ENCODE assay signal across 11 mouse cellular contexts in the genomic region with DNA sequence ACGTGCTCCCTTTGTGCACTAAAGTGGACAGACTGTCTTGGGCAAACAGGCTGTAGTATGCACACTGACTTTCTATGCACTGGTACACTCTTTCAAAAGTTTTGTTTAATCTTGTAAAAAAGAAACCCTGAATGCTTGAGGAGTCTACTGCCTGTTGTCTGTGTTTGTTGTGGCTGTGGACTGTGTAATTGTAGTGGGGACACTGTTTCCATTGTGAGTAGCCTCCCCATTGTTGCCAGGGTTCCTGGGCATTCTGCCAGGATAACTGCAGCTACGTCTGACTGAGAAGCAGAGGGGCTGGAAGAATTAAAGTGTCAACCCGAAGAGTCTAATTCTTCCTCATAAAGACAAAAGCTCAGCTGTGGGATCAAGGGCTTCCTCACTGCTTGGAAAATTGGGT.
DNase-seq lines count a peak whose midpoint lies in the region; ATAC-seq and TF ChIP-seq lines count a peak whose summit lies in the region.
"Had no signal": no experiment of that assay in that cellular context is flagged by ENCODE, and none has a peak within 500 bp of the region (broad histone marks: within the 10 kb centered on the region; RNA-seq: fewer than 3 reads in every experiment).

No protein-coding gene starts in this region.

- H3K4me1 ChIP-seq in forebrain, embryonic 14.5 days (ENCODE audit: control insufficient read depth, insufficient read depth, low read length): no peaks in the 10 kb centered on the region
- no peaks in the 10 kb centered on the region for H3K4me1 ChIP-seq in forebrain, embryonic 10.5 days

- ATAC-seq in forebrain, embryonic 14.5 days: no peak
- no peak for ATAC-seq in erythroblast, adult 5-6 weeks (replicated peaks; ENCODE audit: low FRiP score, poor library complexity, severe bottlenecking)

- H3K4me3 ChIP-seq in forebrain, embryonic 14.5 days (ENCODE audit: low read depth, low read length): no peak overlapping the region
- no peak overlapping the region for H3K4me3 ChIP-seq in forebrain, embryonic 10.5 days
- H3K4me3 ChIP-seq in left cerebral cortex, adult 2 months: no peak overlapping the region

- DNase-seq in forebrain, embryonic 14.5 days (ENCODE audit: low spot score): peak; percentile 62
- no peak for DNase-seq in forebrain, embryonic 10.5 days (ENCODE audit: extremely low spot score, low spot score)
- peak; percentile 6 to 12 for DNase-seq in left cerebral cortex, postnatal 14 days (ENCODE audit: low spot score in 2 of 2)
- no peak for DNase-seq in left cerebral cortex, adult 2 months (ENCODE audit: extremely low spot score in 1 of 2, low spot score in 2 of 2)
- peak; percentile 80 for DNase-seq in brain, embryonic 14.5 days (ENCODE audit: low read depth)
- DNase-seq in layer of hippocampus, adult 9-11 months: peak; percentile 25
- DNase-seq in B cell, adult 2 months: no peak
- DNase-seq: kidney, adult 18-20 months had no signal

- no peaks in the 10 kb centered on the region for H3K36me3 ChIP-seq in forebrain, embryonic 14.5 days (ENCODE audit: control insufficient read depth, insufficient read depth, low read length)
- no peaks in the 10 kb centered on the region for H3K36me3 ChIP-seq in forebrain, embryonic 10.5 days (replicated peaks)

- H3K9me3 ChIP-seq in forebrain, embryonic 14.5 days (replicated peaks; ENCODE audit: control insufficient read depth, low read length): no peaks in the 10 kb centered on the region
- no peaks in the 10 kb centered on the region for H3K9me3 ChIP-seq in forebrain, embryonic 10.5 days

- H3K4me2 ChIP-seq in forebrain, embryonic 14.5 days (ENCODE audit: low read length): no peak overlapping the region

- no peaks in the 10 kb centered on the region for H3K27me3 ChIP-seq in forebrain, embryonic 14.5 days (replicated peaks; ENCODE audit: control insufficient read depth, insufficient read depth, low read length)
- H3K27me3 ChIP-seq in forebrain, embryonic 10.5 days (ENCODE audit: poor library complexity, severe bottlenecking): no peaks in the 10 kb centered on the region

- intact Hi-C loops in left cerebral cortex, postnatal 14 days (cut with DNase I): no loop called here
- intact Hi-C loops in left cerebral cortex, adult 2 months (cut with DNase I): no loop called here

- no peak overlapping the region for H3K27ac ChIP-seq in forebrain, embryonic 14.5 days (ENCODE audit: low read depth, low read length)
- no peak overlapping the region for H3K27ac ChIP-seq in forebrain, embryonic 10.5 days
- H3K27ac ChIP-seq in left cerebral cortex, adult 2 months: no peak overlapping the region
- H3K27ac ChIP-seq: macrophage; stomach, postnatal 0 days had no signal

- TF ChIP-seq POLR2A in brain, embryonic 14.5 days (IDR thresholded peaks at IDR 0.05; ENCODE audit: borderline replicate concordance, extremely low read depth, insufficient read depth, insufficient read length, poor library complexity, severe bottlenecking): no peak

- TF ChIP-seq CTCF in left cerebral cortex, adult 2 months (IDR thresholded peaks at IDR 0.05): no peak
- no peak for TF ChIP-seq CTCF in brain, embryonic 14.5 days (IDR thresholded peaks at IDR 0.05; ENCODE audit: borderline replicate concordance, extremely low read depth, insufficient read depth, insufficient read length)

- H3K9ac ChIP-seq in forebrain, embryonic 14.5 days (ENCODE audit: low read length): no peak overlapping the region

- WGBS in forebrain, embryonic 14.5 days: 13% methylated on average over 3 of the region's 3 CpGs
- 47% methylated on average over 3 of the region's 3 CpGs for WGBS in forebrain, embryonic 10.5 days

Comparison
In these comparisons a context has a peak if more than half of its experiments do, and no peak if none do; other contexts are left out.
1. DNase-seq: peak in forebrain, embryonic 14.5 days (single experiment), left cerebral cortex, postnatal 14 days (2 of 2), brain, embryonic 14.5 days (single experiment) and layer of hippocampus, adult 9-11 months (single experiment); none in forebrain, embryonic 10.5 days (single experiment), left cerebral cortex, adult 2 months (0 of 2) and B cell, adult 2 months (0 of 2).